Mouse (Mus musculus): Measurements from ENCODE around the gene Adgrv1. TPM values are rescaled to one million over a fixed set of nuclear protein-coding genes. Genes with fewer than 3 reads are reported as not detected.
A peak's percentile ranks its signal among the peaks of the same experiment; 100 is the strongest.
"Not testable (repeated sequence)": the region's sequence is repeated elsewhere in the genome, so short reads cannot be mapped to it uniquely, and the experiment has no call there.

Gene Adgrv1
- polyA plus RNA-seq (2015; fragmentation: Nextera tagmentation; extraction: Ambion mirVana) = 0.13 and 0.16 TPM in 2 replicates

DNA sequence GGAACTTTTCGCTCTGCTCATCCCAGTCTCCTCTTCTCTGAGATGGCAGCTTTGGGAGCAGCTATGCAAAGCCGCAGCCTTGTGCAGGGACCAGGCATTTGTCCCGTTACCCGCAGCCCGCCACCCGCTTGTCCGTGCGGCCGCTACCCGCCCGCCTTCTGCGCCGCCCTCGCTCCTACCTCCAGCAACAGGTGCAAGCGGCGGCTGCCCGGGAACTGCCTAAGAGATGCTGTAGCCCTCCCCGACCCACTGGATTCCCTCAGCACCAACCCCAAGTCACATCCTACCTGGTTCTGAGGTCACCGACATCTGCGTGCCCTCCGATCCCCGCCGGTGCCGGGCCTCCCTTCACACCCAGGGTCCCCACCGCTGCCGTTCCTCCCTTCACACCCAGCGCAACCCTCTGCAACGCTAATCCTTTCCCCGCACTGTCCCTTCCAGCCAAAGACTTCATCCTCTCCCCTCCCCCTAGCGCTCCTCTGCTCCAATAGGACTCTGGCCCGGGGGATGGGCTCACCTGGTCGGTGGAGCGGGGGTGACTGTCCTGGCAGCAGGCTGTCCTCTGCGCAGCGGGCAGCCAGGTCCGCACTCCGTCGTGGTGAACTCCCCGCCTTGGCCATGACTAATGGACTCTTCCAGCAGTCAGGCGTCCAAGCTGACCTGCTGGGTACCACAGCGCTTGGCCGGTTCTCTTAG is at the start of gene Adgrv1:
Adgrv1 (minus strand) TSS at position 435 of the 696 bp plus-strand sequence.
- peaks cover 65% of the 10 kb centered on the region for H3K27me3 ChIP-seq
- no peaks in the 10 kb centered on the region for H3K9me3 ChIP-seq (replicated peaks)
- H3K4me1 ChIP-seq (replicated peaks) = peaks cover 6% of the 10 kb centered on the region; the same call in 1 of the 2 replicates
- H3K27ac ChIP-seq = no peak within 1 kb of the TSS
- DNase-seq = peak; percentile 29
- H3K9ac ChIP-seq = no peak within 1 kb of the TSS
- H3K4me2 ChIP-seq = peak within 1 kb of the TSS; percentile 46
- 4% methylated on average over 42 of the region's 42 CpGs for WGBS (ENCODE audit: insufficient replicate concordance)
- no peaks in the 10 kb centered on the region for H3K36me3 ChIP-seq
- H3K4me3 ChIP-seq (replicated peaks) = peak within 1 kb of the TSS; percentile 35
- ATAC-seq (ENCODE audit: low read depth) = peak; percentile 86

DNA sequence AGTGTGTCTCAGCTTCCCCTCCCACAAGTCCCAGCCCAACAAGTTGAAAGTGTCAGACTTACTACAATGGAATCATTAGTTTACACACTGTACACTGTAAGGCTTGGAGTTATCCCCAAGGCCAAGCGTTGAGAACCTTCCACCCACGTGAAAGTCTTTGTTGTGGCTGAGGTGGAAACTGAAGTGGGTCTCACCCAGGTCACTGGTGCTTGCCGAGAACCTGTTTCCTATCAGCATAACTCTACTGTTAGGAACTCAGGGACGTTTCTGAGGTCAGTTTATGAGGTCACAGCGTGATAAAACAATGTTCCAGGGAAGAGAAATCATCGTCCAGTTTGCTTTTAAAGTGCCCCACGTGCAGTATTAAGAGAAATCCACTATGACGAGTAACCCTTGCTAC is 42.4 kb upstream of the Adgrv1 start:
- Histone ChIP-seq H3K4me3 (replicated peaks) (no peak overlapping the region), H3K36me3 (peaks cover 58% of the 10 kb centered on the region), H3K27me3 (no peaks in the 10 kb centered on the region), H3K4me2 (no peak overlapping the region), H3K9me3 (replicated peaks) (no peaks in the 10 kb centered on the region), H3K27ac (no peak overlapping the region), H3K4me1 (replicated peaks) (no peaks in the 10 kb centered on the region), H3K9ac (no peak overlapping the region)
- ATAC-seq (ENCODE audit: low read depth) (no peak), DNase-seq (no peak)
- WGBS (ENCODE audit: insufficient replicate concordance) = 79% methylated on average over 8 of the region's 8 CpGs

DNA sequence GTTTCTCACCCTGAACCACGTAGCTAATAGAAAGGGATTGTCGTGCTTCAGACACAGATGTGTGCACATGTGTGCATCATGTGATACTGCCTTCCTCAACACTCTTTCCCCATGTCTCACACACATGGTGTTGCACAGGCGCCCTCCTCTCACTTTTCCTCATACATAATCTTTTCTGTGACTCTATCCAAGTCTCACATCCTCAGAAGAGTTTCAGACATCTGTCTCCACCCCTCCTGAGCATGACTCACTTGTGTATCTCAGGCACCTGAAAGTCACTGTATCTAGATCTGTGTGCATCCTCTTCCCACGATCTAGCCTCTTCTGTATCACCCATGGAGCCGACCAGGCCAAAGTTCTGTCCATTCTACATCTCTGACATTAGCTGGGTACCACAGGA is 34.8 kb upstream of the Adgrv1 start:
- H3K27me3 ChIP-seq = no peaks in the 10 kb centered on the region
- no peak overlapping the region for H3K27ac ChIP-seq
- H3K9me3 ChIP-seq (replicated peaks) = no peaks in the 10 kb centered on the region
- H3K36me3 ChIP-seq = peaks cover 61% of the 10 kb centered on the region
- peaks cover 23% of the 10 kb centered on the region for H3K4me1 ChIP-seq (replicated peaks)
- 74% methylated on average over 5 of the region's 5 CpGs for WGBS (ENCODE audit: insufficient replicate concordance)
- no peak overlapping the region for H3K4me3 ChIP-seq (replicated peaks)
- no peak overlapping the region for H3K4me2 ChIP-seq
- H3K9ac ChIP-seq = no peak overlapping the region
- ATAC-seq (ENCODE audit: low read depth) (no peak), DNase-seq (no peak)

DNA sequence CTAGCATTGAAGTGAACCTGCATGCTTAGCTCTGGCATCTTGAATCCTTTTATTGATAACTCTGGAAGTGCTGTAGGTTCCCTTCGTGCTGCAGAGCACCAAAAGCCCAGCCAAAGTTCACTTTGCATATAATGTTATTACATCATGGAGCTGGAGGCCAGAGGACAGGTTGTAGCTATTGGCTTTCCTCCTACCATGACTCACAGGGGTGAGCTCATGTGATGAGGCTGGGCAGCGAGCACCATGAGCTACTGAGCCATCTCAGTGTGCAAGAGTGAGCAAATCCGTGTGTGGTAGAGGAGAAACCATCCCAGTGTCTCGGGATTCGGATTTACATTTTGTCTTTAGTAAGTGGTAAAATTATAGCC is 31.4 kb upstream of the Adgrv1 start:
- 79% methylated on average over 5 of the region's 5 CpGs for WGBS (ENCODE audit: insufficient replicate concordance)

DNA sequence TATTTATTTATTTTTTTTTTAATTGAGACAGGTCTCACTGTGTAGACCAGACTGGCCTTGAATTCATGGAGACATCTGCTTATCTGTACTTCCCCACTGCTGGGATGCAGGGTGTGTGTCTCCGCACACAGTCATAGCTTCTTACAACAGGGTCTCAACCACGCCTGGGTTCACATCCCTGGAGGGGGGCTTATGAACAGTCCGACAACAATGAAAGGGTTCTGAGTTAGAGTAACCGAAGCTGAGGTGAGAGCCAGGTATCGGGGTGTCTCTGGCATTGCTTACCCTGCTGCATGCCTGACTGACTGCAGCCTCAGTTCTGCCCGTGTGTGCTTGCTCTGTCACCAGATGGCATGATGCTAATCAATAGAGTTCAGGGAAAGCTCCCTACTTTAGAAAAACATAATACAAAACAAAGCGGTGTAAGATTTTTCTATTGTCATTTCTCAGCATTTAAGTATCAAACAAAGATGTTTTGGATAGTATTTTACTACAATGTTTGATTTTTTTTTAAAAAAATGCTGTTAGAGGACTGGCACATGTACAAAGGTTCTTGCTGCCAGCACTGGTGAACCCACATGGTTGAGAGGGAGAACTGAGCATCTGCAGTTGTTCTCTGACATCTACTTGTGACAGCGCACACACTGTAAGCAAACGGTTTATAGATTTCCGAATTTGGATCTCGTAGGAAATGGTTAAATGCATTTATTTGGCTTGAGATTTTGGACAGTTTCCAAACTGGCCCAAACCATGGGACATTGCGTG is 30.8 kb upstream of the Adgrv1 start:
- no peaks in the 10 kb centered on the region for H3K9me3 ChIP-seq (replicated peaks)
- H3K27me3 ChIP-seq = no peaks in the 10 kb centered on the region
- H3K4me1 ChIP-seq (replicated peaks) = peaks cover 51% of the 10 kb centered on the region
- ATAC-seq (ENCODE audit: low read depth) (peak; percentile 97), DNase-seq (peak; percentile 38)
- WGBS (ENCODE audit: insufficient replicate concordance) = 68% methylated on average over 12 of the region's 12 CpGs
- no peak overlapping the region for H3K4me3 ChIP-seq (replicated peaks)
- peaks cover 57% of the 10 kb centered on the region for H3K36me3 ChIP-seq
- H3K4me2 ChIP-seq = peak overlapping the region; percentile 48
- peak overlapping the region; percentile 74 for H3K27ac ChIP-seq
- H3K9ac ChIP-seq = peak overlapping the region; percentile 33; the same call in 1 of the 2 replicates

More for the DNA sequence above, 31.4 kb upstream of the Adgrv1 start:
- peaks cover 45% of the 10 kb centered on the region for H3K4me1 ChIP-seq (replicated peaks)
- no peaks in the 10 kb centered on the region for H3K9me3 ChIP-seq (replicated peaks)
- peak overlapping the region; percentile 74 for H3K27ac ChIP-seq
- H3K36me3 ChIP-seq = peaks cover 63% of the 10 kb centered on the region
- DNase-seq = no peak
- no peaks in the 10 kb centered on the region for H3K27me3 ChIP-seq
- no peak overlapping the region for H3K9ac ChIP-seq
- no peak for ATAC-seq (ENCODE audit: low read depth)
- no peak overlapping the region for H3K4me3 ChIP-seq (replicated peaks)
- no peak overlapping the region for H3K4me2 ChIP-seq

DNA sequence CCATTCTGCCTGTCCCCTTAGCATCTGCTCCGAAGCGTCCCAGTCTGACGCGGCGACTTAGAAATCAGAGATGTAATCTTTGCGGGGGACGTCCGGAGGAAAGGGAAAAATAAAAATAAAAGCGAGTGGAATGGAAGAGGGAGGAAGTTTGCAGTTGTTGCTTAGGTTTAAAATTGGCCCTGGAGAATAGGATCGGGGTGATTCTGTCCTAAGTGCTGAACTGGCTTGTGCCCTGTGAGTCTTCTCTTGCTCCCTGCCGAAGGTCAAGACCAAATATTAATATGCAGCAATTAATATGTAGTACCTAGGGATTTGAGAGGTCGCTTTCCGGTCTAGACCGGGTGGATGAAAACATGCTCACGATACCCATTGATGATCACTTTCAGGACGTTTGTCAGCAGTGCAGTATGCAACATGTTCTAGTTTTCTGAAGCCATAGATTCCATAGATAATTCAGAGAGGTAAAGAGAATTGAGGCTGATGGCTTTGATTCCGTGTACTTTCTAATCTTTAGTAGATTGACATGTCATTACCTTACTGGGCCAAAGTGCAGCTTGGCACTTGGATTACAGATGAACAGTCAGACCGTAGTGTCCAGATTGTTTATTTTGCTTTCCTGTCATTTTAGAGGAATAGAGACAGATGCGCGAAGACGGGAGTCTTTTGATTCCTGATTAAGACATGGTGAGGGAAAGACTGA is 25.2 kb upstream of the Adgrv1 start:
- H3K36me3 ChIP-seq = peaks cover 12% of the 10 kb centered on the region; the same call in 1 of the 2 replicates
- H3K4me3 ChIP-seq (replicated peaks) = peak overlapping the region; percentile 89
- ATAC-seq (ENCODE audit: low read depth) (no peak), DNase-seq (no peak)
- no peaks in the 10 kb centered on the region for H3K9me3 ChIP-seq (replicated peaks)
- peak overlapping the region; percentile 94 for H3K27ac ChIP-seq
- H3K4me2 ChIP-seq = peak overlapping the region; percentile 81
- H3K4me1 ChIP-seq (replicated peaks) = peaks cover 58% of the 10 kb centered on the region
- WGBS (ENCODE audit: insufficient replicate concordance) = 8% methylated on average over 21 of the region's 21 CpGs
- H3K9ac ChIP-seq = peak overlapping the region; percentile 91
- no peaks in the 10 kb centered on the region for H3K27me3 ChIP-seq

DNA sequence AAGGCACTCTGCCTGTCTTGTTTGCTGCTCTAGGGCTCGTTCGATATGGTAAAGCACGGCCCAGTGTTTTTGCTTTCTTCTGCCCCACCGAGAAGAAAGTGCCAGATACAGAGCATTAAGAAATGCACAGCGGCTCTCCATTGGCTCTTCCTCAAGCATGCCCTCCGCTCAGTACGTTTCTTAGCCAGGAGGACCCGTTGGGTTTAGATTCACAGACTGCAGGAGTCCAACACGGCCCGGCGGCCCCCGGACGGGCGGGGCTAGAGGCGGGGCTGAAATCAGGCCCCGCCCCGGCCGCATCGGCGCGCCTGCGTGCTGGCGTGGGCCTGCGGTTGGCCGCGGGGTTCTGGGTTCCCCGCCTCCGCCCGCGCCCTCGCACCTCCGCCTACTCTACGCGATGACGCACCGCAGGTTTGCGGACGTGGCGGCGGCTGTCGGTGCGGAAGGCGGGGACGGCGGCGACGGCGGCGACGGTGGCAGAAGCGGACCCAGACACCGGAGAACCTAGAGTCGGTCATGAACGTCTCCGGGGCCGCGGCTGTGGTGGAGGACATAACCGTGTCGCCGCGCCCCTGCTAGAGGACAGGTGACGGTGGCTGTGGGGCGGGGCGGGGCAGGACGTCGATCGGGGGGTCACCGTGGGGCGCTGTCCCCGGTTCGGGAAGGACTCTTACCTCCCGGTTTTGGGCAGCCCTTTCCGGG is 24.5 kb upstream of the Adgrv1 start, which contains the start of gene Lysmd3:
Lysmd3 (plus strand) TSS at position 313 of the 702 bp plus-strand sequence.
- H3K9me3 ChIP-seq (replicated peaks) = no peaks in the 10 kb centered on the region
- H3K27ac ChIP-seq = peak within 1 kb of the TSS; percentile 94
- WGBS (ENCODE audit: insufficient replicate concordance) = under 1% methylated on average over 73 of the region's 73 CpGs
- DNase-seq (peak; percentile 87), ATAC-seq (ENCODE audit: low read depth) (peak; percentile 98)
- H3K4me1 ChIP-seq (replicated peaks) = peaks cover 51% of the 10 kb centered on the region
- peak within 1 kb of the TSS; percentile 91 for H3K9ac ChIP-seq
- H3K27me3 ChIP-seq = no peaks in the 10 kb centered on the region
- peaks cover 12% of the 10 kb centered on the region; the same call in 1 of the 2 replicates for H3K36me3 ChIP-seq
- H3K4me2 ChIP-seq = peak within 1 kb of the TSS; percentile 81
- peak within 1 kb of the TSS; percentile 89 for H3K4me3 ChIP-seq (replicated peaks)

DNA sequence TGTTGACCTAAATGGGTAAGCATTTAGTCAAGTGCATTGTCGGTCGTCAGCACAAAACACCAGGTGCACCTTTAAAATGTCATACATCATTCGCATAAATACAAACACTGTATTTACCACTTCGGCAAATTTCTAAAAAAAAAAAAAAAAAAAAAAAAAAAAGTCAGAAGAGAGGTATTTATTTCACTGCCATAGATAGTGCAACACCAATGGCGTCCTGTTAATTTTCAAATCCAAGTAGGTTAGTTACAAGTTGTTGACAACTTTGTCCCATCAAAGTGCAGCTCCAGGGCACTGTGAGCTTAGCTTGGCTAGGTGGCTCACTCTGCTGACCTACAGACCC is 24.0 kb upstream of the Adgrv1 start:
- 26% methylated on average over 5 of the region's 5 CpGs for WGBS (ENCODE audit: insufficient replicate concordance)
- Histone ChIP-seq H3K36me3 (peaks cover 12% of the 10 kb centered on the region; the same call in 1 of the 2 replicates), H3K4me2 (peak overlapping the region; percentile 81), H3K4me3 (replicated peaks) (peak overlapping the region; percentile 89), H3K27me3 (no peaks in the 10 kb centered on the region), H3K4me1 (replicated peaks) (peaks cover 47% of the 10 kb centered on the region), H3K9me3 (replicated peaks) (no peaks in the 10 kb centered on the region), H3K27ac (peak overlapping the region; percentile 94), H3K9ac (peak overlapping the region; percentile 78)
- ATAC-seq (ENCODE audit: low read depth) (peak; percentile 77), DNase-seq (no peak)

DNA sequence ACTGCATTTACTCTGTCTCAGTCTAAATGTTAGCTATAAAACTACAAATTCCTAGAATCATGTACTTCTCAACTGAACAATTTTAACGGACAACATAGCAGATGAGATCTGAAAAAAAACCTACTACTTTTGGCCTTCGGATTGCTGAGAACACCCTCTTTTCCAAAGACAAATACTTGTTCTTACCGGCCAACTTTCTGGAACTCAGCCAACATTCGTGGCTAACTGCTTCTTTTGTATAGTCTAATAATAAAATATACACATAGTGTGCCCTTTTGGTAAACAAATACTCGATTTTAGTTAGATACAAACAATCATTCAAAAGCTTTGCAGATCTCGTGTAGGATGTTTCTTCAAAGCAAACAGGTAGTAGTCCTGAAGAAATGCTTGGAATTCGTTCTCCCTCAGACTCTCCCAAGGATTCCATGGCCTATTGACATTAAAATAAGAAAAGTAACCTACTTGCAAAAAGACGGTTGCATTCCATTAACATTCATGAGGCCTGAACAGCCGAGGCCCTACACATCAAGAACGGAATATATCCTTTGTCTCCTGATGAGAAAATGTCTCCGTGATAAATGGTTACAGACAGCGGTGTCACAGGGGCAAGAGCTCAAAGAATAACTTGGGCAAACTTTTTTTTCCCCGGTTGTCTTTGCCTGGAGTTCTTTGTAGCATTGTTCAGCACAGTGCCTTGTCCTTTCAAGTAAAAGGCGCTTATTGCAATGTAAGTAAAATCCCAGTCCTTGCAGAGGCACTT is 23.3 kb upstream of the Adgrv1 start:
- Histone ChIP-seq H3K4me1 (replicated peaks) (peaks cover 43% of the 10 kb centered on the region), H3K27me3 (no peaks in the 10 kb centered on the region), H3K4me2 (peak overlapping the region; percentile 81), H3K36me3 (0 out of 2 replicates have a peak, but pooled peaks cover 7% of the 10 kb centered on the region), H3K4me3 (replicated peaks) (peak overlapping the region; percentile 89), H3K9ac (peak overlapping the region; percentile 78), H3K27ac (peak overlapping the region; percentile 94), H3K9me3 (replicated peaks) (no peaks in the 10 kb centered on the region)
- WGBS (ENCODE audit: insufficient replicate concordance) = 64% methylated on average over 14 of the region's 14 CpGs
- ATAC-seq (ENCODE audit: low read depth) (no peak), DNase-seq (no peak)

DNA sequence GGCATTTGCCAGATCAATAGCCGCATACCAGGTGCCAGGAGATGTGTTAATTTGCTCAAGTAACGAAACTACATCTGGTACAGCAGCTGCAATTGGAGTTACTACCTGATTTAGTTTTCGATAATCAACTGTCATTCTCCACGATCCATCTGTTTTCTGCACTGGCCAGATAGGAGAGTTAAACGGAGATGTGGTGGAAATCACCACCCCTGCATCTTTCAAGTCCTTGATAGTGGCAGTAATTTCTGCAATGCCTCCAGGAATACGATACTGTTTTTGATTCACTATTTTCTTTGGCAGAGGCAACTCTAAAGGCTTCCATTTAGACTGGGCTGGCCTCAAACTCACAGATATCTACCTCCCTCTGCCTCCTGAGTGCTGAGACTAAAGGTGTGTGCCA is 17.4 kb upstream of the Adgrv1 start:
- H3K36me3 ChIP-seq; H3K9me3 ChIP-seq (replicated peaks); H3K27me3 ChIP-seq; DNase-seq; H3K4me3 ChIP-seq (replicated peaks): not testable (repeated sequence)
- peak; percentile 58 for ATAC-seq (ENCODE audit: low read depth)
- peak overlapping the region; percentile 45 for H3K4me2 ChIP-seq
- H3K27ac ChIP-seq = peak overlapping the region; percentile 34; the same call in 1 of the 2 replicates
- H3K9ac ChIP-seq = 0 out of 2 replicates have a peak overlapping the region, but pooled peaks have one; percentile 33
- H3K4me1 ChIP-seq (replicated peaks) = peaks cover 45% of the 10 kb centered on the region
- WGBS (ENCODE audit: insufficient replicate concordance) = 11% methylated on average over 5 of the region's 6 CpGs

Measured in liver, embryonic 13.5 days (tissue).